Mouse (Mus musculus) liver, embryonic 15.5 days (tissue): Measurements from ENCODE around the gene Dnajb12. TPM values are rescaled to one million over a fixed set of nuclear protein-coding genes. Genes with fewer than 3 reads are reported as not detected.
A peak's percentile ranks its signal among the peaks of the same experiment; 100 is the strongest.

Source experiments
- ATAC-seq: fragments of 200-750 bp; cut with Nextera tagmentation; 2 replicates; pipeline ENCODE4 v1.8.0; 2017; ENCODE audit warnings: moderate number of reproducible peaks, mild to moderate bottlenecking, moderate library complexity; ENCODE audit not compliant: insufficient read depth
- H3K27ac ChIP-seq: fragments of 300-500 bp; sonication (generic); replicated peaks from 2 replicates; pipeline ENCODE4 v1.5.1; 2015; ENCODE audit warnings: mild to moderate bottlenecking, inconsistent platforms
- H3K27me3 ChIP-seq: fragments of 300-500 bp; sonication (generic); 2 replicates; pipeline ENCODE4 v1.6.1; 2015; ENCODE audit warnings: mild to moderate bottlenecking, inconsistent platforms
- H3K36me3 ChIP-seq: fragments of 300-500 bp; sonication (generic); replicated peaks from 2 replicates; pipeline ENCODE4 v1.6.1; 2015; ENCODE audit warnings: moderate library complexity, mild to moderate bottlenecking, inconsistent platforms
- H3K4me1 ChIP-seq: fragments of 300-500 bp; sonication (generic); replicated peaks from 2 replicates; pipeline ENCODE4 v1.6.1; 2015; ENCODE audit warnings: inconsistent platforms
- H3K4me2 ChIP-seq: fragments of 300-500 bp; sonication (generic); 2 replicates; pipeline ENCODE4 v1.6.1; 2015; ENCODE audit warnings: moderate library complexity, mild to moderate bottlenecking, inconsistent platforms
- H3K4me3 ChIP-seq: fragments of 300-500 bp; sonication (generic); replicated peaks from 2 replicates; pipeline ENCODE4 v1.5.1; 2015; ENCODE audit warnings: mild to moderate bottlenecking, inconsistent platforms
- H3K9ac ChIP-seq: fragments of 300-500 bp; sonication (generic); 2 replicates; pipeline ENCODE4 v1.6.1; 2015; ENCODE audit warnings: moderate library complexity, mild to moderate bottlenecking, inconsistent platforms
- H3K9me3 ChIP-seq: fragments of 300-500 bp; sonication (generic); replicated peaks from 2 replicates; pipeline ENCODE4 v1.6.1; 2016; ENCODE audit warnings: inconsistent platforms
- WGBS: fragments of 180-500 bp; shearing (Covaris S2); methylation state at CpG from one replicate; pipeline ENCODE4 v1.1.7; 2015; ENCODE audit warnings: mixed read lengths; ENCODE audit not compliant: insufficient replicate concordance; 5-methylcytosine and 5-hydroxymethylcytosine counted together
- polyA plus RNA-seq: library from polyadenylated mRNA; unstranded; fragments of >200 nt; fragmentation: Nextera tagmentation; extraction: Ambion mirVana; gene quantifications from 2 replicates; pipeline ENCODE4 v1.2.1, GENCODE M21; 2015

Dnajb12 gene
- polyA plus RNA-seq, 1 experiment from 2014 or later = 14.3 TPM

DNA sequence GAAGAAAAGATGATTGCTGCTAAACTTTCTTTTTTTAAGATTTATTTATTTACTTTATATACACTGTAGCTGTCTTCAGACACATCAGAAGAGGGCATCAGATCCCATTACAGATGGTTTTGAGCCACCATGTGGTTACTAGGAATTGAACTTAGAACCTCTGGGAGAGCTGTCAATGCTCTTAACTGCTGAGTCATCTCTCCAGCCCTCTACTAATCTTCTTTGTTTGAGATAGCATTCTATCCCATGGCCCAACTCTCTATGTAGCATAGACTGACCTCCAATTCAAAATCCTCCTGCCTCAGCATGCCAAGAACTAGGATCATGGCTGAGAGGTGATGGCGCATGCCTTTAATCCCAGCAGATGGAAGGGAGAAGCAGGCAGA is 6.7 kb downstream of the Dnajb12 start:
- 84% methylated on average over 1 of the region's 1 CpGs for WGBS
- Histone ChIP-seq H3K4me1 (peaks cover 80% of the 10 kb centered on the region), H3K9ac (no peak overlapping the region), H3K4me3 (no peak overlapping the region), H3K4me2 (no peak overlapping the region), H3K27ac (peak overlapping the region; percentile 53), H3K36me3 (peaks cover 39% of the 10 kb centered on the region), H3K9me3 (no peaks in the 10 kb centered on the region), H3K27me3 (no peaks in the 10 kb centered on the region)
- no peak for ATAC-seq

DNA sequence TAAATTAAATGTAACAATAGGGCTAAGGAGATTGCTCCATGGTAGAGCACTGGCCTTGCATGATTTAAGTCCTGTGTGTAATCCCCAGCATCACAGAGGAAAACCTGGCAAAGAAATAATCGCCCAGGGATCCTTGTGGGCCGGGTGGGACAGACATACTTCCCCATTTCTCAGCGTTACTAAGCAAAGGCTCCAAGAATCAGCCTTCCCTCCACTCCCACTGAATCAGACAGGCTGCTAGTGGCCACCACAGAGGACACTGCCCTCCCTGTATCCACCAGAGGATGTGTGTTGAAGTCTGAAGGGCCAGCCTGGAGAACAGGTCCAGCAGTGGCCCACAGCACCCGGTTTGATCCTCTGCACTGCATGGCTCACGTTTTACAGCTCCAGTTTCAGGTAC is 8.1 kb downstream of the Dnajb12 start:
- 45% methylated on average over 5 of the region's 5 CpGs for WGBS
- Histone ChIP-seq H3K36me3 (peaks cover 53% of the 10 kb centered on the region), H3K27me3 (no peaks in the 10 kb centered on the region), H3K4me3 (no peak overlapping the region), H3K4me1 (peaks cover 67% of the 10 kb centered on the region), H3K27ac (peak overlapping the region; percentile 67), H3K9me3 (no peaks in the 10 kb centered on the region), H3K4me2 (no peak overlapping the region), H3K9ac (no peak overlapping the region)
- ATAC-seq = no peak

DNA sequence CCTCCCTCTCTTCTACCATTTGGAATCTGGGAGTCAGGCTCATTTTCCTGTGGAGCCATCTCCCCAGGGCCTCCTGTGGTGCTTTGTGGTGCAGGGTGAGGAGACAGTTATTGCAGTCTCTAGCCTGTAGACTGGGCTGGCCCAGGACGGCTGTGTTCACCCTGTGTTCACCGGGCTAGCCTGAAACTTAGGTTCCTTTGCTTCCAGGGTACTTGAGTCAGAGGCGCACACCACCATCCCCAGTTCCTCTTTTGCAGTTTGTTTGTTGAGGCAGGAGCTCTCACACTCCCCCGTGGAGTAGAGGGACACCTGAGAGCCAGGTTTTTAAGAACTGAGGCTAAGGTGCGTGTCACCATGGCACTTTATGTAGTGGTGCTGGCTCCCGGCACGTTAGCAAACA is 10.0 kb downstream of the Dnajb12 start:
- Histone ChIP-seq H3K4me1 (peaks cover 50% of the 10 kb centered on the region), H3K4me3 (no peak overlapping the region), H3K27ac (peak overlapping the region; percentile 2; the same call in 1 of the 2 replicates), H3K4me2 (no peak overlapping the region), H3K27me3 (no peaks in the 10 kb centered on the region), H3K9me3 (no peaks in the 10 kb centered on the region), H3K9ac (no peak overlapping the region), H3K36me3 (peaks cover 56% of the 10 kb centered on the region)
- no peak for ATAC-seq
- WGBS = 66% methylated on average over 7 of the region's 7 CpGs

DNA sequence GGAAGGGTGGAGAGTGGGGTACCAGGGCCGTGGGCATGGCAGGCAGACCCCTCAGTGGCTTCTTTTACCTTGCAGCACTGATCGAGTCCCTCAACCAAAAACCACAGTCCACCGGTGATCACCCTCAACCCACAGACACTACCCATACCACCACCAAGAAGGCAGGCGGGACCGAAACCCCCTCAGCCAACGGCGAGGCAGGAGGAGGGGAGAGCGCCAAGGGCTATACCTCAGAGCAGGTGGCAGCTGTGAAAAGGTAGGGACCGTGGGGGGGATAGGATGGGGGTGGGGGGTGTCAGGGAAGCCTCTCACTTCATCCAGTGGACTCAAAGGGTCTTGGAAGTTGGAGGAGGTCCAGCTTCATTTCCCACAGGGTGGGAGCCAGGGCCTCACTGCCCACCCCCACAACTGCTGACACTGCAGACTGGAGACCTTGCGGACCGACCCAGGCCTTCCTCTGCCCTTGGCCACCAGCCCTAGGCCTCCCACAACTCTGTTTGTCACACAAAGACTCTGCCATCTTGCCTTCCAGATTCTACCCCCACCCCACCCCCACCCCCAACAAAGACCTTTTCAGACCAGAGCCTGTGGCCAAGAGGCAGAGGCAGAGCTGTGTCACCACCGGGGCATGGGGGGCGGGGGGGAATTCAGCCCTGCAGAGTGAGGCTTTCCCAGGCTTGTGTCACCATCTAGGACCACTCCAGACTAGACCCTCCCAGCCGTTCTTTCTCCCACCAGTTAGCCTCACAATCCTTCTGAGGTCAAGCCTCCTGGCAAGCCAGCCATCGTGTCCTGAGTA is 10.8 kb downstream of the Dnajb12 start:
- Histone ChIP-seq H3K9me3 (no peaks in the 10 kb centered on the region), H3K27ac (no peak overlapping the region), H3K36me3 (peaks cover 58% of the 10 kb centered on the region), H3K9ac (no peak overlapping the region), H3K4me2 (no peak overlapping the region), H3K4me1 (peaks cover 50% of the 10 kb centered on the region), H3K27me3 (no peaks in the 10 kb centered on the region), H3K4me3 (no peak overlapping the region)
- 80% methylated on average over 15 of the region's 15 CpGs for WGBS
- ATAC-seq = no peak

DNA sequence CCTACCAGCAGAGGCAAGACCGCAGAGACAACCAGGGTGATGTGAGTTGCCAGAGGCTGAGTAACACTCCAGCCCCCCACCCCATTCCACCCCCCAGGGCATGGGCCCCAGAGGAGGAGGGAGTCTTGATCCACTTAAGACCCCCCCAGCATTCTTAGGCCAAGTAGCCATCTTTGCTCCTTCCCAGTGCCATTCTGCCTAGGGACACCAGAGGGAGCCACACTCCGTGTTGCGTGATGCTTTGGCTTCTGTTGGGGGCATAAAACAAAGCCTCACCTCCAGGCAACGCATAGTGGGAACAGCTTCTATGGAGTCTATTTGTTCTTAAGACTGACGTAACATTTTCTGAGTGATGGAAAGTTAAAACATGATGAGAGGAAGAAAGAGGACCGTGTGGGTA is 13.6 kb downstream of the Dnajb12 start:
- Histone ChIP-seq H3K4me2 (no peak overlapping the region), H3K9me3 (no peaks in the 10 kb centered on the region), H3K36me3 (peaks cover 83% of the 10 kb centered on the region), H3K27ac (no peak overlapping the region), H3K4me3 (no peak overlapping the region), H3K4me1 (peaks cover 46% of the 10 kb centered on the region), H3K9ac (no peak overlapping the region), H3K27me3 (no peaks in the 10 kb centered on the region)
- no peak for ATAC-seq
- WGBS = 61% methylated on average over 6 of the region's 6 CpGs

DNA sequence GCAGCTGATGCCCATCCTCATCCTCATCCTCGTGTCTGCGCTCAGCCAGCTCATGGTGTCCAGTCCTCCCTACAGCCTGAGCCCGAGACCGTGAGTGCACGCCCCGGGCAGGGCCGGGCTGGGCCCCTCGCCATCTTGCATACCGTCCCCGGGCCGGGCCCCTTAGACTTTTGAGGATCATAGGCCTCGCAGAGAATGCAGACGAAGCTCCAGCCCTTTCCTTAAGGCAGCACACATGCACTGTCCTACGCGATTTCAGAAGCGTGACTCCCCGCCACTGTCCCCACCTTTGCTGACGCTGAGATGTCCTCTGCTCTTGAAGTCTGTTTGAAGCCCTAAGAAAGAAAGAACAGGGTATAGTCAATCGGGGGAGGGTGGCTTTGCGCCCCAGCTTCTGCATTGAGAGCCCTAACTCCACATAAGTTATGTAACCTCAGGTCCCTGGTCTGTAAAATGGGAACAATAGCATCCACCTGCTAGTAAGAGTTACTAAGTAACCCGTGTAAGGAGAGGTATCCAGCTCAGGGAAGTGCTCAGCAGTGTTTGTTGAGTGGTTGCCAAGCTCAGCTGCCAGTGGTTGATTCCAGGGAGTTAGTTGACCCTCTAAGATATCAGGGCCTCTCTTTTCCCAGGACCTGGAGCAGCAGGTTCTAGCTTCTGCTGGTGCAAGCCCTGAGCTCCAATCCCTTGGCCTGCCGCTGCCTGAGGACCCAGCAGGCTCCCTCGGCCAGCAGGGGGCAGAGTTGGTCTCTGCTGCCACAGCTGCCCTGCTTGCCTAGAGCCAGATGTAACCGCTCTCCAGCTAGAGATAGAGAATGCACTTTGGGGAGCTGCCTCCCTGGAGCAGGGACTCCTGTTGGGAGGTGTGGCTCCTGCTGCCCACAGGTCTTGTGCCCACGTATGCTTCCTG is 15.2 kb downstream of the Dnajb12 start:
- ATAC-seq = no peak
- 76% methylated on average over 25 of the region's 25 CpGs for WGBS
- no peak overlapping the region for H3K9ac ChIP-seq
- H3K4me3 ChIP-seq = no peak overlapping the region
- peak overlapping the region; percentile 33; the same call in 1 of the 2 replicates for H3K27ac ChIP-seq
- H3K36me3 ChIP-seq = peaks cover 90% of the 10 kb centered on the region
- no peak overlapping the region for H3K4me2 ChIP-seq
- peaks cover 49% of the 10 kb centered on the region for H3K4me1 ChIP-seq
- no peaks in the 10 kb centered on the region for H3K27me3 ChIP-seq
- H3K9me3 ChIP-seq = no peaks in the 10 kb centered on the region

DNA sequence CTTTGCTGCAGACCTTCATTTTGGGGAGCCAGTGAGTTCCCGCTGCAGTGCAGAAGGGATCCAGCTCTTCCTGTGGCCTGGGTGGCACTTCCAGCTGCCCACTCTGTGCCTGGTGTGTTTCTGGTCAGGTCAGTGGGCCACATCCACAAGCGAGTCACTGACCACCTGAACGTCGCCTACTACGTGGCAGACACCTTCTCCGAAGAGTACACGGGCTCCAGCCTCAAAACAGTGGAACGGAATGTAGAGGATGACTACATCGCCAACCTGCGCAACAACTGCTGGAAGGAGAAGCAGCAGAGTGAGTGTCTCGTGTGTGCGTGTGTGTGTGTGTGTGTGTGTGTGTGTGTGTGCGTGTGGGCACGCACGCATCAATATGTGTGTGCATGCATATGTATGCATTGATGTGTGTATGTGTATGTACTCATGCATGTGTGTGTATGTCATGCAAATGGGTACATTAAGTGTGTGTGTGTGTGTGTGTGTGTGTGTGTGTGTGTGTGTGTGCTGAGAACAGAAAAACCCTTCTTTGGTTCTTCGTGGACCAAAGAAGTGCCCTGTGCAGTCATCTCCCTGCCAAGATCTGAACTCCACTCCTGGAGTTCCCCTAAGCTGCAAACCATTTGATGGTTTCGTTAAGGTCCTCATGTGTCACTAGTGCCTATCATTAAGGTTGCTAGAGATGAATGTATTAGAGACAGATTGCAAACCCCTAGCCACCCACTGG is 16.3 kb downstream of the Dnajb12 start:
- ATAC-seq = no peak

DNA sequence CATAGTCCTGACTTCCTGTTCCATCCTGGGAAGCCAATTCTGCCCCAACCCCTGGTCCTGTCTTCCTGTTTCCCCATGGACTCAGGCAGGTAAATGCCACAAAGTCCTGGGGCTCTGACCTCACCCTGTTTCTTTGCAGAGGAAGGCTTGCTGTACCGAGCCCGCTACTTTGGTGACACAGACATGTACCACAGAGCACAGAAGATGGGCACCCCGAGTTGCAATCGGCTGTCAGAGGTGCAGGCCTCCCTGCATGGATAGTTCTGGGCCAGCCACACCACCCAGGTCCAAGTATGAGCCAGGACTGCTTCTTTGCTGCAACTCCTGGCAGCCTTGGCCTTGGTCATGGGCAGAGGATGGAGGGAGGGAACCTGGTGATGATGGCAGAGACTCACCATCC is 16.9 kb downstream of the Dnajb12 start:
- H3K36me3 ChIP-seq = peaks cover 75% of the 10 kb centered on the region
- H3K9me3 ChIP-seq = no peaks in the 10 kb centered on the region
- H3K27ac ChIP-seq = peak overlapping the region; percentile 96; the same call in 1 of the 2 replicates
- H3K4me2 ChIP-seq = no peak overlapping the region
- no peak for ATAC-seq
- H3K4me3 ChIP-seq = no peak overlapping the region
- no peak overlapping the region for H3K9ac ChIP-seq
- WGBS = 83% methylated on average over 4 of the region's 4 CpGs
- no peaks in the 10 kb centered on the region for H3K27me3 ChIP-seq
- peaks cover 66% of the 10 kb centered on the region for H3K4me1 ChIP-seq

More for the DNA sequence above, 16.3 kb downstream of the Dnajb12 start:
- H3K27ac ChIP-seq = peak overlapping the region; percentile 33; the same call in 1 of the 2 replicates
- H3K27me3 ChIP-seq = no peaks in the 10 kb centered on the region
- H3K4me3 ChIP-seq = no peak overlapping the region
- no peak overlapping the region for H3K4me2 ChIP-seq
- H3K36me3 ChIP-seq = peaks cover 81% of the 10 kb centered on the region
- H3K9ac ChIP-seq = no peak overlapping the region
- no peaks in the 10 kb centered on the region for H3K9me3 ChIP-seq
- peaks cover 60% of the 10 kb centered on the region for H3K4me1 ChIP-seq
- 89% methylated on average over 17 of the region's 17 CpGs for WGBS

DNA sequence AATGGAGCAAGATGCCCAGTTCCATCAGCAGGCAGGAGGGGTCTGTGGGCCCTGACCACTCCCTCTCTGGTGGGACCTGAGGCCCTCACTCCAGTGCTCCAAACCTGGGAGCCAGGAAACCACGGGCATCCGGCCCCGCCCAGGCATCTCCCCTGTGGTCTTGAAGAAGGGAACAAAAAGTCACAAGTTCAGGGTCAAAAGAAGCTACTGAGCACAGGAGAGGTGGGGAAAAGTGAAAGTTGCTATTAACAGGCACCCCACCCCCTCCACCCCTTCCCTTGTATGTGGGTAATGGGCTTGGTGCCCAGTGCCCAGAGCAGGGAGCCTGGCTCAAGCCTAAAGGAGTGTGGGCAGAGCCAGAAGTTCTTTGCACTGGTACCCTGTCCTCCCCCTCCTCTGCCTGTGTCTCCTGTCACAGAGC is 17.6 kb downstream of the Dnajb12 start:
- Histone ChIP-seq H3K4me2 (no peak overlapping the region), H3K4me1 (peaks cover 73% of the 10 kb centered on the region), H3K9ac (no peak overlapping the region; the same call in 1 of the 2 replicates)

DNA sequence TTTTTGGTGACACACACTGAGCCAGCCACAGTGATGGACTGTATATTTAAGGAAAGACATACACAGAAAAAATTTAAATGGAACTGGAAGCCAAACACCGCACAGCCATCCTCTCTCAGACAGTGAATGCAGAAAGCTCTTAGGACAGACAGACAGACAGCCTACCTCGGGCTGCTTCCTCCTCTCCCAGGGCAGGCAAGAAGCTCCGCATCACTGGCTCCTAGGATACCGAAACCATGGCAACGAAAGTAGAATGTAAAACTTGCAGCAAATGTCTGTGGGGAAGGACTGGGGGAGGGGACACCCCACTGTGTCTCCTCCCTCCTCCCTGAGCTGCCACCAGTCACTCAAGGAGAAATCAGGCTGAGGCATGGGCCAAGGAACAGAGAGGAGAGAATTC is 18.2 kb downstream of the Dnajb12 start:
- Histone ChIP-seq H3K36me3 (peaks cover 62% of the 10 kb centered on the region), H3K9me3 (no peaks in the 10 kb centered on the region), H3K9ac (no peak overlapping the region; the same call in 1 of the 2 replicates), H3K27me3 (no peaks in the 10 kb centered on the region), H3K27ac (peak overlapping the region; percentile 96), H3K4me3 (no peak overlapping the region), H3K4me1 (peaks cover 78% of the 10 kb centered on the region), H3K4me2 (no peak overlapping the region)
- no peak for ATAC-seq
- WGBS = 58% methylated on average over 5 of the region's 5 CpGs

More for the DNA sequence above, 17.6 kb downstream of the Dnajb12 start:
- H3K4me3 ChIP-seq = no peak overlapping the region
- peaks cover 68% of the 10 kb centered on the region for H3K36me3 ChIP-seq
- H3K27me3 ChIP-seq = no peaks in the 10 kb centered on the region
- peak overlapping the region; percentile 96 for H3K27ac ChIP-seq
- 38% methylated on average over 3 of the region's 3 CpGs for WGBS
- H3K9me3 ChIP-seq = no peaks in the 10 kb centered on the region
- ATAC-seq = no peak
